Mouse (Mus musculus): ENCODE results near the gene Psme2b. TPM values are rescaled to one million over a fixed set of nuclear protein-coding genes. Genes with fewer than 3 reads are reported as not detected.
A peak's percentile ranks its signal among the peaks of the same experiment; 100 is the strongest.
"Not testable (repeated sequence)": the region's sequence is repeated elsewhere in the genome, so short reads cannot be mapped to it uniquely, and the experiment has no call there.

The Psme2b gene
- polyA plus RNA-seq, 1 experiment from 2014 or later = 5.0 TPM

- TF ChIP-seq CTCF (IDR thresholded peaks at IDR 0.05) (no peak), EP300 (IDR thresholded peaks at IDR 0.05) (no peak)
- no peak overlapping the region for H3K9ac ChIP-seq (replicated peaks; ENCODE audit: low read depth)
- H3K4me2 ChIP-seq (replicated peaks; ENCODE audit: low read depth, low read length) = no peak overlapping the region
- DNase-seq (ENCODE audit: low spot score) (no peak), ATAC-seq (no peak)
- no peaks in the 10 kb centered on the region for H3K27me3 ChIP-seq (replicated peaks; ENCODE audit: insufficient read depth, low read length)
- no peak overlapping the region for H3K27ac ChIP-seq (ENCODE audit: low read length)
- H3K4me1 ChIP-seq (ENCODE audit: insufficient read depth, low read depth, low read length) = no peaks in the 10 kb centered on the region
- H3K4me3 ChIP-seq (ENCODE audit: low read depth, low read length) = no peak overlapping the region
- no peaks in the 10 kb centered on the region for H3K9me3 ChIP-seq (ENCODE audit: low read length)
- WGBS = 66% methylated on average over 3 of the region's 3 CpGs
- no peaks in the 10 kb centered on the region for H3K36me3 ChIP-seq (ENCODE audit: insufficient read depth, low read length)
These were observed 27.6 kb downstream of the Psme2b start for GRCm38 (mm10) chr11:48918380-48918779.

GRCm38 (mm10) chr11:48913611-48914010, 32.4 kb downstream of the Psme2b start:
- DNase-seq (ENCODE audit: low spot score) (no peak), ATAC-seq (no peak)
- Histone ChIP-seq H3K36me3 (ENCODE audit: insufficient read depth, low read length) (no peaks in the 10 kb centered on the region), H3K4me3 (ENCODE audit: low read depth, low read length) (no peak overlapping the region), H3K4me2 (replicated peaks; ENCODE audit: low read depth, low read length) (no peak overlapping the region), H3K4me1 (ENCODE audit: insufficient read depth, low read depth, low read length) (no peaks in the 10 kb centered on the region), H3K9ac (replicated peaks; ENCODE audit: low read depth) (no peak overlapping the region), H3K27me3 (replicated peaks; ENCODE audit: insufficient read depth, low read length) (no peaks in the 10 kb centered on the region), H3K9me3 (ENCODE audit: low read length) (no peaks in the 10 kb centered on the region), H3K27ac (ENCODE audit: low read length) (no peak overlapping the region)
- TF ChIP-seq CTCF (IDR thresholded peaks at IDR 0.05) (no peak), EP300 (IDR thresholded peaks at IDR 0.05) (no peak)
- 92% methylated on average over 1 of the region's 1 CpGs for WGBS

- Histone ChIP-seq H3K27ac (ENCODE audit: low read length) (no peak overlapping the region), H3K27me3 (replicated peaks; ENCODE audit: insufficient read depth, low read length) (no peaks in the 10 kb centered on the region), H3K4me3 (ENCODE audit: low read depth, low read length) (no peak overlapping the region), H3K9me3 (ENCODE audit: low read length) (no peaks in the 10 kb centered on the region), H3K9ac (replicated peaks; ENCODE audit: low read depth) (no peak overlapping the region), H3K36me3 (ENCODE audit: insufficient read depth, low read length) (no peaks in the 10 kb centered on the region), H3K4me1 (ENCODE audit: insufficient read depth, low read depth, low read length) (no peaks in the 10 kb centered on the region), H3K4me2 (replicated peaks; ENCODE audit: low read depth, low read length) (no peak overlapping the region)
- ATAC-seq = no peak
- no peak for DNase-seq (ENCODE audit: low spot score)
- WGBS = 27% methylated on average over 1 of the region's 1 CpGs
- TF ChIP-seq EP300 (IDR thresholded peaks at IDR 0.05) = no peak
- TF ChIP-seq CTCF (IDR thresholded peaks at IDR 0.05) = no peak
These were observed 37.5 kb downstream of the Psme2b start for GRCm38 (mm10) chr11:48908459-48908858.

GRCm38 (mm10) chr11:48902021-48902420, 44.0 kb downstream of the Psme2b start, which contains the start of gene Gm5431:
Gene Gm5431, minus strand, starts transcription at chr11:48902214.
- H3K36me3 ChIP-seq (ENCODE audit: insufficient read depth, low read length) = no peaks in the 10 kb centered on the region
- TF ChIP-seq EP300 (IDR thresholded peaks at IDR 0.05) = no peak
- no peak for TF ChIP-seq CTCF (IDR thresholded peaks at IDR 0.05)

GRCm38 (mm10) chr11:48901567-48901930, 44.4 kb downstream of the Psme2b start:
- not testable (repeated sequence) for H3K36me3 ChIP-seq (ENCODE audit: insufficient read depth, low read length); H3K9ac ChIP-seq (replicated peaks; ENCODE audit: low read depth); DNase-seq (ENCODE audit: low spot score); H3K27me3 ChIP-seq (replicated peaks; ENCODE audit: insufficient read depth, low read length); H3K27ac ChIP-seq (ENCODE audit: low read length); H3K4me2 ChIP-seq (replicated peaks; ENCODE audit: low read depth, low read length); H3K4me3 ChIP-seq (ENCODE audit: low read depth, low read length); ATAC-seq; H3K9me3 ChIP-seq (ENCODE audit: low read length); H3K4me1 ChIP-seq (ENCODE audit: insufficient read depth, low read depth, low read length)
- WGBS = 95% methylated on average over 1 of the region's 1 CpGs

More at GRCm38 (mm10) chr11:48902021-48902420, 44.0 kb downstream of the Psme2b start, which contains the start of gene Gm5431:
- Histone ChIP-seq H3K9ac (replicated peaks; ENCODE audit: low read depth) (no peak within 1 kb of the TSS), H3K4me1 (ENCODE audit: insufficient read depth, low read depth, low read length) (peaks cover 5% of the 10 kb centered on the region; the same call in 1 of the 2 replicates), H3K4me2 (replicated peaks; ENCODE audit: low read depth, low read length) (no peak within 1 kb of the TSS), H3K4me3 (ENCODE audit: low read depth, low read length) (no peak within 1 kb of the TSS), H3K9me3 (ENCODE audit: low read length) (no peaks in the 10 kb centered on the region), H3K27ac (ENCODE audit: low read length) (no peak within 1 kb of the TSS), H3K27me3 (replicated peaks; ENCODE audit: insufficient read depth, low read length) (no peaks in the 10 kb centered on the region)
- WGBS = 31% methylated on average over 2 of the region's 2 CpGs
- ATAC-seq (no peak), DNase-seq (ENCODE audit: low spot score) (peak; percentile 54)

GRCm38 (mm10) chr11:48900654-48901566, 45.1 kb downstream of the Psme2b start:
- not testable (repeated sequence) for DNase-seq (ENCODE audit: low spot score); H3K36me3 ChIP-seq (ENCODE audit: insufficient read depth, low read length); H3K4me3 ChIP-seq (ENCODE audit: low read depth, low read length); ATAC-seq; H3K4me2 ChIP-seq (replicated peaks; ENCODE audit: low read depth, low read length); H3K9ac ChIP-seq (replicated peaks; ENCODE audit: low read depth); H3K4me1 ChIP-seq (ENCODE audit: insufficient read depth, low read depth, low read length); H3K27me3 ChIP-seq (replicated peaks; ENCODE audit: insufficient read depth, low read length); H3K27ac ChIP-seq (ENCODE audit: low read length); H3K9me3 ChIP-seq (ENCODE audit: low read length)
- WGBS = 60% methylated on average over 6 of the region's 6 CpGs
- peak; percentile 71 for TF ChIP-seq EP300 (IDR thresholded peaks at IDR 0.05)

Measured in lung, postnatal 0 days (tissue).